Mouse (Mus musculus): ENCODE data around the gene Sytl2.
A peak's percentile ranks its signal among the peaks of the same experiment; 100 is the strongest.

Sytl2 gene

DNA sequence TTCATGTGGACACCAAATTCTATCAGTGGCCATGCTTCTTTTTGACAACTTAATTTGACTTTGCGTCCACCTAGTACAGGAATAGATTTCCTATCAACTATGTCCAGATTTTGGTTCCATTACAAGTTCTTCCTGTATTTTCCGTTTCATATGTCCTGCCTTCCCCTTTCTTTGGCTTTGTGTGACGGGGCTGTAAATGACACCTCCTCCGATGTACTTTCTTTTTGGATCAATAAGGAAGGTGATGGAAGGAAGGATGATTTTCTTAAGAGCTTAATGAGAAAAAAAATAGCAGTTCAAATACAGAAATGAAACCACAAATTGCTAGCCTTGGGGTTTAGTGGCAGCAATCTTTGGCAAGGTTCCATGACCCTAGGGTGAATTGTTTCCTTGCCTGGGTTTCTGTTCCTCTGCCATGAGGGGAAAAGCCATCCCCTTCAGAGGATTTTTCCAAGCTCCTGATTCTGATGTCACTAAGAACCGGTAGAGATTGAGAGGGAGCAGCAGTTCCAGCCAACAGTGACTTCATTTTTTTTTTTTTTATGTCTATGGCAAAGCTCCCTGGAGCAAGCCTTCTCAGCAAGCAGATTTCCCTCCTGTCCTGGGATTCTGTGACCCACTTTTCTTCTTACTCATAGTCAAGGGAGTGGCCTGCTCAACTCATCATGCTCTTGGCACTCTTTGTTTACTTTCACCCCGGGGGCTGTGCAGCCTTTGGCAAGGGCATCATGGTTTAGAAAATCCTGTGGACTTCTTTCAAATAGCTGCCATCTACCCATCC, 68.2 kb downstream of the Sytl2 start:
- DNase-seq (ENCODE audit: low read depth, low spot score) = no peak

- no peak for DNase-seq (ENCODE audit: low read depth, low spot score)
Measured at GRCm38 (mm10) chr7:90372804-90373203, 70.8 kb downstream of the Sytl2 start.

- DNase-seq (ENCODE audit: low read depth, low spot score) = no peak
Measured at GRCm38 (mm10) chr7:90384411-90384810, 82.4 kb downstream of the Sytl2 start.

DNA sequence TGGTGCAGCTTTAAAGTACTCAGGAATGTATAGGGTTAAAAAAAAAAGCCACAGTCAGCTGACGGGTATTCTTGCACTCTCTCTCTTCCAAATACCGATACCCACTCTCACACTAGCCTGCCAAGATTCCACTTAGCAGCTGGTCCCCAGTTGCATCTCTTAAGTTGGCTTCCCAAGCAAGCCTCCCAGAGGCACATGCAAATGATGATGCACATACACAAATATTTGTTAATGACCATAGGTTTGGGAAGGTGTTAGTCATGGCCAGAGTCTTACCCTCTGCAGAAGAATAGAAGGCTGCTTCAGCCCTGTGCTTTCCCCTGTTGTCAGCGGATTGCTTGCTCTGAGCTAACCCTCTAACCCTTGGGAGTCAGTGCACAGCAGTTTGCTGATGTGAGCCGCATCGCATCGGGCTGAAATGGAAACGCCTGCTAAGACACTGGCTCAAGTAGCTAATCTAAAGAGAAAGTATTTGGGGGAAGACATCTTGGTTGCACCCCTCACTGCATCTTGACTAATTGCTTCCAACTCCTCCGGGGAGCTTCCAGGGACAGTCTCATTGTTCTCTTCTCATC, 84.9 kb downstream of the Sytl2 start:
- DNase-seq (ENCODE audit: low read depth, low spot score) = no peak

GRCm38 (mm10) chr7:90389765-90390164, 87.7 kb downstream of the Sytl2 start:
- no peak for DNase-seq (ENCODE audit: low read depth, low spot score)

DNA sequence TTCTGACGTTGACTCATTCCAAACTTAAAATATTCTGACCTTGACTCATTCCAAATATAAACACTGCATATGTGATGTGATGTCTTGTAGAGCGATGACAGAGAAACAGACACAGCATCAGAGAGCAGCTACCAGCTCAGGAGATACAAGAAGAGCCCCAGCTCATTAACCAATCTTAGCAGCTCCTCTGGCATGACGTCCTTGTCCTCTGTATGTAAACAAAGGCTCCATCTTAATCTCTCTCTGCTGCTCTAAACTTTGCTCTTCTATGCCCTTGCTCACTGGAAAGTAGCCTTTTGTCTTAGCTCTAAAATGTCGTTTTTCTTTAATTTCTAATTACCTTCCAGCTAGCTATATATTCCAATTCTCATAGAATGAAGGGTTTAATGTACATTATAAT, 93.0 kb downstream of the Sytl2 start:
- DNase-seq (ENCODE audit: low read depth, low spot score) = no peak

- no peak for DNase-seq (ENCODE audit: low read depth, low spot score)
Measured at GRCm38 (mm10) chr7:90395928-90396327, 93.9 kb downstream of the Sytl2 start.

DNA sequence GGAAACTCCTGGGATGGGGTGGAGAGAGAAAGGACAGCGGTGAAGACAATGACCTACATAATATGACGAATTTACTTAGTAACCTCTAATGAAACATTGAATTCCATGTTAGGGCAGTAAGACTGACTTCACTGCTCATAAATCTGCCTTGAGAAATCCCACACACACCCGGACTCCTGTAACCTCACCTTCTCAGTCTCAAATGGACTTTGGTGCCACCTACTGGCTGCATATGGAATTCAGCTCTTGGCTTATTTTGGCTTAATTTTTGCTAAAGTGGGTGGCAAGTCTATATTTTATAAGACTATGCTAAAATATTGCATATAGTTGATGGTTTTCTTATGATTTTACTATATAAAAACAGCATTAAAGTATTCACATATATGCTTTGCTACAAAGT, 107.9 kb downstream of the Sytl2 start:
- peak; percentile 68 for DNase-seq (ENCODE audit: low read depth, low spot score)

DNA sequence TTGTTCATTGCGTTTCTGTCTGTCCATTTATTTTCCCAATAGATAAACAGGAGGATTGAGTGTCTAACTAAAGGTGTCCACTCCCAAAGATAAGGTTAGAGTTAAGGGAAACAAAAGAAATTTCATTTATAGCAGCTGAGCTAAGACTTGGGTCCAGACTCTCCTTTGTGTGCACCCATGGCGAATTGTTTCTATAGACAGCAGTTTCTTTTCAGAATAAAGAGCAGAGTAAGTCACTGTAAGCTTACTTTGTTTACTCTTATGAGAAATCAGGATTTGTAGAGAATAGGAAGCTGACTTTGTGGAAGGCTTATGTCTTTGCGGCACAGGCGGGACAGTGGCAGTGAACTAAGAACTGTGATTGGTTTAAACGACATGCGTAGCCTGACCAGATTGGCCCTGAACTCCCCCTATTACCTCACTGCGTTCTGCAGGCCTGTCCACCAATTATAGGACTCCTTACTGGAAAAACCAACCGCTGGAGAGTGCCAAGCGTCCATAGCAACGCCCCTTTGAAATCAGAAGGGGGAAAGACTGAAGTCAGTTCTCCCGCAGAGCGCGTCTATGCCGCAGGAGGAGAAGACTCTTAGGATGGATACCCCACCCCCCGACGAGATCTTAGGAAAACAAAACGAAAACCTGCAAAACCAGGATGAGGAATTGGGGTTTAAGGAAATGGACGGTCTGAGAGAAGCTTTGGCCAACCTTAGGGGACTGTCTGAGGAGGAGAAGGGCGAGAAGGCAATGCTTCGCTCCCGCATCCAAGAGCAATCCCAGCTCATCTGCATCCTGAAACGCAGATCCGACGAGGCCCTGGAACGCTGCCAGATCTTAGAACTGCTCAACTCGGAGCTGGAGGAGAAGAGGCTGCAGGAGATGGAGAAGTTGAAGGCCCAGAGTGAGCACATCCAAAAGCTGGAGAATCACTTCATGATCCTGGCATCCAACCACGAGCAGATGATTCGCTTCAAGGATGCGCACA, 124.3 kb downstream of the Sytl2 start, which contains the start of gene Ccdc89:
Gene Ccdc89, plus strand, starts transcription at position 558 of the 982 bp plus-strand sequence.
- peak; percentile 55 for DNase-seq (ENCODE audit: low read depth, low spot score)

GRCm38 (mm10) chr7:90427006-90427405, 125.0 kb downstream of the Sytl2 start:
- DNase-seq (ENCODE audit: low read depth, low spot score) = no peak

GRCm38 (mm10) chr7:90432221-90432620, 130.2 kb downstream of the Sytl2 start:
- DNase-seq (ENCODE audit: low read depth, low spot score) = no peak

DNA sequence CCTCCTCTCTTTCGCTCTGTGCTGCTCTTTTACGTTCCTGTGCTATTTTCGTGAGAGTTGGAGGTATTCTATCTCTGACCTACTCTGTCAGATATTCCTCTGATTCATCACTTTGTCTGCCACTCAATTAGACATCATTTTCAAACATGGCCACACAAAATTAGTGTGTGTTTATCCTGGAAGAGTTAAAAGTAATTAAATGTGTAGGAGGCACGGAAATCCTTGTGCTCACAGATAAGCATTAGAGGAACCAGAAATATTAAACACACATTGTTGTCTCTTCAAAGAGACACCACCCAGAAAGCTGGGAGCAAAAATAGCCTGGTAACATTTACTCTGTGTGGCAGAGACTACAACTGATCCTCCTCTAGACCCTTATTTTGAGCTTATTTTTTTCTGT, 138.0 kb downstream of the Sytl2 start:
- no peak for DNase-seq (ENCODE audit: low read depth, low spot score)

DNA sequence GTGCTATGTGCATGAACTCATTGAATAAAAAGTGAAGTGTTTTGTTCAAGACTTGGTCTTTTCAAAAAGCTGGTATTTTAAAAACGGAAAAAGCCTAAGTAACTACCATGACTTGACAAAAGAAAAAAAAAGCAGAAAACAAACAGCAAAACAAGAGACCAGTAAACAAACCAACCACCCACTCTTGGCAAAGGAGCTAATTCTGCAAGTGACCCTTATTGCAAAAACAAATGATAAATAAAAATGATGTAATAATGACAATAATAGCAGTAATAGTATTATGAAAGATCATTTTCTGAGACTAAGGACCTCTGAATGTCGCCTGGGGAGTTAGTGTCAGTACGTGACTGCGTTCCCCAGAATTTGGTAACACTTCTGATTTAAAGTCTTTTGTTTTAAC, 140.0 kb downstream of the Sytl2 start:
- no peak for DNase-seq (ENCODE audit: low read depth, low spot score)

GRCm38 (mm10) chr7:90442518-90443080, 140.5 kb downstream of the Sytl2 start, which contains the start of gene Crebzf:
Gene Crebzf, plus strand, starts transcription at chr7:90442729.
- peak; percentile 98 for DNase-seq (ENCODE audit: low read depth, low spot score)

GRCm38 (mm10) chr7:90443101-90444091, 141.3 kb downstream of the Sytl2 start:
- DNase-seq (ENCODE audit: low read depth, low spot score) = peak; percentile 85

- DNase-seq (ENCODE audit: low read depth, low spot score) = peak; percentile 33
Measured at GRCm38 (mm10) chr7:90444206-90444605, 142.2 kb downstream of the Sytl2 start.

GRCm38 (mm10) chr7:90456149-90456844, 154.2 kb downstream of the Sytl2 start:
- peak; percentile 17 for DNase-seq (ENCODE audit: low read depth, low spot score)

DNA sequence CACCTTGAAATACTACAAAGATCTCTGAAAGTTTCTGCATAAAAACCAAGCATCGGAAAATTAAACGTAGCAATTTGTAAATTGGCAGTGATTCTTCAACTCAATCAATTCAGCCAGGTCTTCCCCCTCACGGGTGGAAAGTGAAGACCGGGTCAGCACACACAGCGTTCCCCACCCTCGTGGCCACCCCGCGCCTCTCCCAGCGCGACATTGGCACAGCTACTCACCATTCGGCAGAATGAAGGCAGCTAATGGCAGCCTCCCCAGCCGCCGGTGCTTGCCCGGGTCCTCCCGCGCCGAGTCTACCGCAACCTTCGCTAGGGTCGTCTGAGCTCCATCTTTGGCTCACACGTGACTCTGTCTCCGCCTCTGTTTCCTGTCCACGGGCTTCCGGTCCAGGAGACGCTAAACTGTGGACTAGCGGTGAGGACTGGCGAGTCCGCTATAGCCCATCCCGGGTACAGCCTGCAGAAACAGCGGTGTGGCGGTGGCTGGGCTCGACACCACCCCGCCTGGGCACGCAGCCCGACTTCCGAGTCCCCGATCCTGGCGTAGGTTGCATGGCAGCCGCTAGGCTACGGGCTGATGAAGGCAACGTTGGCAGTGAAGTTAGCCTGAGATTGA, 154.9 kb downstream of the Sytl2 start, which contains the start of gene Tmem126a:
Gene Tmem126a, minus strand, starts transcription at position 385 of the 624 bp plus-strand sequence.
- DNase-seq (ENCODE audit: low read depth, low spot score) = peak; percentile 84

- no peak for DNase-seq (ENCODE audit: low read depth, low spot score)
Measured at GRCm38 (mm10) chr7:90457517-90457916, 155.5 kb downstream of the Sytl2 start.

Measured in CD4-positive helper T cell, adult 2 months (primary cell).